Mouse (Mus musculus): Measurements from ENCODE around the gene Daxx.

GRCm38 (mm10) chr17:33900989-33901314 lies 8.3 kb upstream of the Daxx start:
- TF ChIP-seq GATA1 (IDR thresholded peaks at IDR 0.05; ENCODE audit: low read length): no peak
- no peak for TF ChIP-seq TAL1 (IDR thresholded peaks at IDR 0.05; ENCODE audit: low read length)

All from erythroblast, embryonic 14.5 days (primary cell).